Mouse (Mus musculus): ENCODE results near the gene Sccpdh. TPM values are rescaled to one million over a fixed set of nuclear protein-coding genes. Genes with fewer than 3 reads are reported as not detected.
"Not testable (repeated sequence)": the region's sequence is repeated elsewhere in the genome, so short reads cannot be mapped to it uniquely, and the experiment has no call there.

The Sccpdh gene
- polyA plus RNA-seq, 1 experiment from 2014 or later: 82.4 TPM

DNA sequence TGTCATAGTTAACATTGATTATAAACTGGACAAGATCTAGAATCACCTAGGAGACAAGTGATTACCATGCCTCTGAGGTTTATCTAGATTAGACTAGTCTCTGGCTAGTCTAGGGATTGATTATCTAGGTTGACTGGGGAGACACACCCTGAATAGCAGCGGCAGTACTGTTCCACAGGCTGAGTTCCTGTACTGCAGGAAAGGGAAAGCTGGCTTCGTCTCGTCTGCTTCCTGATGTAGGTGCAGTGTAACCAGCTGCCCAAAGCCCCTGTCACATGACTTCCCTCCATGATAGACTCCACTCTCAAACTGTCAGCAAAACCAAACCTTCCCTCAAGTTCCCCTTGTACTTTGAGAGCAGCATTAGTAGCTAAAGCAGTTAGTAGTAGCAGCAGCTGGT is 36.1 kb downstream of the Sccpdh start:
- no peak overlapping the region for H3K4me2 ChIP-seq
- no peaks in the 10 kb centered on the region for H3K36me3 ChIP-seq (ENCODE audit: control insufficient read depth, insufficient read depth, low read length)
- no peak overlapping the region for H3K9ac ChIP-seq (ENCODE audit: low read depth, low read length)
- ATAC-seq (replicated peaks; ENCODE audit: insufficient number of reproducible peaks, low FRiP score, low TSS enrichment): no peak
- no peaks in the 10 kb centered on the region for H3K9me3 ChIP-seq (replicated peaks; ENCODE audit: control insufficient read depth, low read length)
- no peaks in the 10 kb centered on the region for H3K4me1 ChIP-seq (ENCODE audit: control insufficient read depth, insufficient read depth, low read length)
- no peak overlapping the region for H3K27ac ChIP-seq (ENCODE audit: low read depth, low read length)
- 0 out of 2 replicates have a peak, but pooled peaks cover 2% of the 10 kb centered on the region for H3K27me3 ChIP-seq (ENCODE audit: control insufficient read depth, insufficient read depth, low read length)
- WGBS (ENCODE audit: insufficient replicate concordance): 52% methylated on average over 3 of the region's 3 CpGs
- H3K4me3 ChIP-seq (ENCODE audit: low read depth, low read length): no peak overlapping the region

DNA sequence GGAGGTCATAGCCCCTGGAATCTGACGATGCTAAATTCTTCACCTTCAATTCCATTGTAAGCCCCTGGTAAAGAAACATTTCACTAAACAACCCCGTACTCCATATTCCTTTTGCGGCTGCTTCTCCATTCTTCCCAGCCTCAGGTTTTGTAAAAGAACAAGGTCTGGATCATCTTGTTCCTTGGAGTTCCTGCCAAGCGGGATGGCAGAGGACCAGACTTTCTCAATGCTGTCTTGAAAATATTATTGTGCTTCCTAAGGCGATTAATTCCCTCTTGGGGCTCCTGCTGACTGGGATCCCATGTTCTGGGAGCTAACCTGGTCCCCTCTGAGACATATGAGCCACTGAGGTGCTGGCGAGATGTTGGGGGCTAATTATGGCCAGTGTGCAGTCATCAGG is 37.1 kb downstream of the Sccpdh start:
- 88% methylated on average over 6 of the region's 6 CpGs for WGBS (ENCODE audit: insufficient replicate concordance)
- Histone ChIP-seq H3K27me3 (ENCODE audit: control insufficient read depth, insufficient read depth, low read length) (0 out of 2 replicates have a peak, but pooled peaks cover 2% of the 10 kb centered on the region), H3K27ac (ENCODE audit: low read depth, low read length) (no peak overlapping the region), H3K4me2 (no peak overlapping the region), H3K9ac (ENCODE audit: low read depth, low read length) (no peak overlapping the region), H3K9me3 (replicated peaks; ENCODE audit: control insufficient read depth, low read length) (no peaks in the 10 kb centered on the region), H3K4me3 (ENCODE audit: low read depth, low read length) (no peak overlapping the region), H3K4me1 (ENCODE audit: control insufficient read depth, insufficient read depth, low read length) (no peaks in the 10 kb centered on the region), H3K36me3 (ENCODE audit: control insufficient read depth, insufficient read depth, low read length) (no peaks in the 10 kb centered on the region)
- no peak for ATAC-seq (replicated peaks; ENCODE audit: insufficient number of reproducible peaks, low FRiP score, low TSS enrichment)

DNA sequence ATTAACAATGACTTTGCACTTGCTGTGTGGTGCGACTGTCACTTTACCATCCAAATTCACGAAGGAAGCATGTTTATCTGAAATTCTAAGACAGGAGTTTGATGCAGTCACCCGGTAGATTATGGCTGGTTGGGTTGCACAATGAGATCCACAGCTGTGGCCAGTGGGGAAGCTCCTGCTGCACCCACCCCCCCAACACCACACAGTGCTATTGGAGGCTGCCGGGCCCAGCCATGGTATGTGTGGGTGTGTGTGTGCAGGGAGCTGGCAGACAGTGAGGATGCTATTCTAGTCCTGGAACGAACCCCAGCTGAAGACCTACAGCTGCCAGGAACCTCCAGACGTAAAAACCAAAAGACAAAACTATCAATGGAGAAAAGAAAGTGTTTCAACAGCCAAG is 41.4 kb downstream of the Sccpdh start:
- Histone ChIP-seq H3K9ac (ENCODE audit: low read depth, low read length) (no peak overlapping the region), H3K9me3 (replicated peaks; ENCODE audit: control insufficient read depth, low read length) (no peaks in the 10 kb centered on the region), H3K27me3 (ENCODE audit: control insufficient read depth, insufficient read depth, low read length) (no peaks in the 10 kb centered on the region), H3K4me2 (no peak overlapping the region), H3K4me1 (ENCODE audit: control insufficient read depth, insufficient read depth, low read length) (no peaks in the 10 kb centered on the region), H3K36me3 (ENCODE audit: control insufficient read depth, insufficient read depth, low read length) (no peaks in the 10 kb centered on the region), H3K27ac (ENCODE audit: low read depth, low read length) (no peak overlapping the region), H3K4me3 (ENCODE audit: low read depth, low read length) (no peak overlapping the region)
- WGBS (ENCODE audit: insufficient replicate concordance): 78% methylated on average over 6 of the region's 6 CpGs
- no peak for ATAC-seq (replicated peaks; ENCODE audit: insufficient number of reproducible peaks, low FRiP score, low TSS enrichment)

DNA sequence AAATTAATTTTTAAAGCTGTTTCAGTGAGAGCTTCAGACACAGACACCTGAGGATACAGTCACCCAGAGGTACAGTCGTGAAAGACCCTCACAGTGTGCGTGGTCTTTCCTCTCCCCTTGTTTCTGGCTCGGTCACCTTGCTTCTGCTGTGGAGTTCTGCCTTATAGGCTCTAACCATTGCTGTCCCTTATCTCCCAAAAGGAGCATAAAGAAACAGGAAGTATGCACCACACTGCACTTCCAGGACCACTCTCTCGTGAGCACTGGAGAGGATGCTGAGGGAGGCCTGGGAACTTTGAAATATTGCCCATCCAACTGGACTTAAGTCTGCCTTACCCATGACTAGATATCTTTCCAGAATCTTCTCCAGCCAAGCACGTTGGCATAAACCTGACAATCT is 42.7 kb downstream of the Sccpdh start:
- Histone ChIP-seq H3K36me3 (ENCODE audit: control insufficient read depth, insufficient read depth, low read length) (no peaks in the 10 kb centered on the region), H3K27ac (ENCODE audit: low read depth, low read length) (no peak overlapping the region), H3K4me2 (no peak overlapping the region), H3K27me3 (ENCODE audit: control insufficient read depth, insufficient read depth, low read length) (no peaks in the 10 kb centered on the region), H3K4me1 (ENCODE audit: control insufficient read depth, insufficient read depth, low read length) (no peaks in the 10 kb centered on the region), H3K9ac (ENCODE audit: low read depth, low read length) (no peak overlapping the region), H3K4me3 (ENCODE audit: low read depth, low read length) (no peak overlapping the region), H3K9me3 (replicated peaks; ENCODE audit: control insufficient read depth, low read length) (no peaks in the 10 kb centered on the region)
- WGBS (ENCODE audit: insufficient replicate concordance): 70% methylated on average over 5 of the region's 5 CpGs
- no peak for ATAC-seq (replicated peaks; ENCODE audit: insufficient number of reproducible peaks, low FRiP score, low TSS enrichment)

DNA sequence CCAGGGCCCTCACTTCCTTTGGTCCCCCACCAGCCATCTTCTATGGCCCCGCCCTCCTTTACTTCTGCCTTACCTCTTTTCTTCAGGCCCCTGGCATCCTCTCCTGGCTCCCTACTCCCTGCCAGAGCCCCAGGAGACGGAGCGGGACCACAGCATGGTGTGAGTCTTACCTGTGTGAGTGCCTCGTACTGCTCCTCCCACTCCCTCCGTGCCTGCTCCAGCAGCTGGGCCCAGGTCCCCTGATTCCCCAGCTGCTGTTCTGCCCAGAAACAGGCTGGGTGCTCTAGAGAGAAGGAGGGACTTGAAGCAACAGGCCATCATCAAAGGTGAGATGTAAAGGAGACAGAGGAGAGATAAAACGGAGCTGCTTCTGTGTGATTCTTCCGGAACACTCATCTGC is 44.6 kb downstream of the Sccpdh start:
- Histone ChIP-seq H3K36me3 (ENCODE audit: control insufficient read depth, insufficient read depth, low read length) (no peaks in the 10 kb centered on the region), H3K27ac (ENCODE audit: low read depth, low read length) (no peak overlapping the region), H3K9me3 (replicated peaks; ENCODE audit: control insufficient read depth, low read length) (no peaks in the 10 kb centered on the region), H3K9ac (ENCODE audit: low read depth, low read length) (no peak overlapping the region), H3K4me1 (ENCODE audit: control insufficient read depth, insufficient read depth, low read length) (no peaks in the 10 kb centered on the region), H3K4me2 (no peak overlapping the region), H3K27me3 (ENCODE audit: control insufficient read depth, insufficient read depth, low read length) (no peaks in the 10 kb centered on the region), H3K4me3 (ENCODE audit: low read depth, low read length) (no peak overlapping the region)
- ATAC-seq (replicated peaks; ENCODE audit: insufficient number of reproducible peaks, low FRiP score, low TSS enrichment): no peak
- 72% methylated on average over 7 of the region's 7 CpGs for WGBS (ENCODE audit: insufficient replicate concordance)

DNA sequence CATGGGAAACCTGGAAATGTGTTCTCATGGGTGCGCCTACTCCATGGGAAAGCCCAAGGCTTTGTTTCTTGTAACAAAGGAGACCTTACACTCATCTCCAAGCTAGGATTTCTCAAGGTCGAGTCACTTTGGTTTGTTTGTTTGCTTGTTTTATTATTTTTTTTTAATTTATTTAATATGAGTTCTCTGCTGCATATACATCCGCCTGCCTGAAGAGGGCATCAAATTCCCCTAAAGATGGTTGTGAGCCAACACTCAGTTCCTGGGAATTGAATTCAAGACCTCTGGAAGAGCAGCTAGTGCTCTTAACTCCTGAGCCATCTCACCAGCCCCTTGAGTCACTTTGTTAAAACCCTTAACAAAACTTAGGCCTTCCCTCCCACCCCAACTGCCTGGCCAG is 45.4 kb downstream of the Sccpdh start:
- H3K9me3 ChIP-seq (replicated peaks; ENCODE audit: control insufficient read depth, low read length): no peaks in the 10 kb centered on the region
- H3K27ac ChIP-seq (ENCODE audit: low read depth, low read length): no peak overlapping the region
- no peak overlapping the region for H3K4me3 ChIP-seq (ENCODE audit: low read depth, low read length)
- 81% methylated on average over 3 of the region's 3 CpGs for WGBS (ENCODE audit: insufficient replicate concordance)
- H3K9ac ChIP-seq (ENCODE audit: low read depth, low read length): no peak overlapping the region
- no peaks in the 10 kb centered on the region for H3K27me3 ChIP-seq (ENCODE audit: control insufficient read depth, insufficient read depth, low read length)
- no peak for ATAC-seq (replicated peaks; ENCODE audit: insufficient number of reproducible peaks, low FRiP score, low TSS enrichment)
- H3K4me1 ChIP-seq (ENCODE audit: control insufficient read depth, insufficient read depth, low read length): no peaks in the 10 kb centered on the region
- no peaks in the 10 kb centered on the region for H3K36me3 ChIP-seq (ENCODE audit: control insufficient read depth, insufficient read depth, low read length)
- H3K4me2 ChIP-seq: no peak overlapping the region

DNA sequence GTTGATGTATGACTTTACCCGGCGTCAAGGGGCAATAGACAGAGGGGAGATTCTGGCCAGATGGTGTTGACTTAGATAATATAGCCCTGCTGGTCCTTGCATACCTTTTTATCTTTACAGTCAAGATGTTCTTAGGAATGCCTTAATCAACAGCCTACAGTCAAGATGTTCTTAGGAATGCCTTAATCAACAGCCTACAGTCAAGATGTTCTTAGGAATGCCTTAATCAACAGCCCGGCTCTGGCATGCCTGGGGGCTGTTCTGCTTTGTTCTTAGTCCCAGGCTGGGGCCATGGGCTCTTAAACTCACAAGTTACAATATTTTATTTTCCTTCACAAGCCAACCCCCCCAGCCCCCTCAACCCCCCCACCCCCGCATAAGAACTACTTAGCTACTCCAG is 47.3 kb downstream of the Sccpdh start:
- H3K36me3 ChIP-seq (ENCODE audit: control insufficient read depth, insufficient read depth, low read length); H3K27me3 ChIP-seq (ENCODE audit: control insufficient read depth, insufficient read depth, low read length); H3K9ac ChIP-seq (ENCODE audit: low read depth, low read length); H3K4me2 ChIP-seq; H3K4me3 ChIP-seq (ENCODE audit: low read depth, low read length); H3K4me1 ChIP-seq (ENCODE audit: control insufficient read depth, insufficient read depth, low read length); H3K27ac ChIP-seq (ENCODE audit: low read depth, low read length); ATAC-seq (replicated peaks; ENCODE audit: insufficient number of reproducible peaks, low FRiP score, low TSS enrichment); H3K9me3 ChIP-seq (replicated peaks; ENCODE audit: control insufficient read depth, low read length): not testable (repeated sequence)
- 73% methylated on average over 2 of the region's 4 CpGs for WGBS (ENCODE audit: insufficient replicate concordance)

DNA sequence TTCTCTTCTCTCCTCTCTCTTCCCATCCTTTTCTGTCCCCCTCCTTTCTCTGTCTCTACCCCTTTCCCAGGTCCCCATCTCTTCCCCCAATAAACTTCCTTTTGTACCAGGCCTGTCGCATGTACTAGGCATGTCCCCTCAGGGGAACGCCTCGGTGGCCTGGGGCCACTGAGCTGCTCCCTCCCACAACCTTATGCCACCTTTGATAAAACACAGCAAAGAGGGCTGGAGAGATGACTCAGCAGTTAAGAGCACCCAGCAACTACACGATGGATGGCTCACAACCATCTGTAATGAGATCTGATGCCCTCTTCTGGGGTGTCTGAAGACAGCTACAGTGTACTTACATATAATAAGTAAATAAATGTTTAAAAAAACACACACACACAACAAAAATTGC is 47.8 kb downstream of the Sccpdh start:
- no peak overlapping the region for H3K4me2 ChIP-seq
- H3K4me3 ChIP-seq (ENCODE audit: low read depth, low read length): no peak overlapping the region
- ATAC-seq (replicated peaks; ENCODE audit: insufficient number of reproducible peaks, low FRiP score, low TSS enrichment): no peak
- no peaks in the 10 kb centered on the region for H3K4me1 ChIP-seq (ENCODE audit: control insufficient read depth, insufficient read depth, low read length)
- H3K27ac ChIP-seq (ENCODE audit: low read depth, low read length): no peak overlapping the region
- no peaks in the 10 kb centered on the region for H3K9me3 ChIP-seq (replicated peaks; ENCODE audit: control insufficient read depth, low read length)
- no peaks in the 10 kb centered on the region for H3K36me3 ChIP-seq (ENCODE audit: control insufficient read depth, insufficient read depth, low read length)
- H3K9ac ChIP-seq (ENCODE audit: low read depth, low read length): no peak overlapping the region
- no peaks in the 10 kb centered on the region for H3K27me3 ChIP-seq (ENCODE audit: control insufficient read depth, insufficient read depth, low read length)
- WGBS (ENCODE audit: insufficient replicate concordance): 83% methylated on average over 4 of the region's 4 CpGs

DNA sequence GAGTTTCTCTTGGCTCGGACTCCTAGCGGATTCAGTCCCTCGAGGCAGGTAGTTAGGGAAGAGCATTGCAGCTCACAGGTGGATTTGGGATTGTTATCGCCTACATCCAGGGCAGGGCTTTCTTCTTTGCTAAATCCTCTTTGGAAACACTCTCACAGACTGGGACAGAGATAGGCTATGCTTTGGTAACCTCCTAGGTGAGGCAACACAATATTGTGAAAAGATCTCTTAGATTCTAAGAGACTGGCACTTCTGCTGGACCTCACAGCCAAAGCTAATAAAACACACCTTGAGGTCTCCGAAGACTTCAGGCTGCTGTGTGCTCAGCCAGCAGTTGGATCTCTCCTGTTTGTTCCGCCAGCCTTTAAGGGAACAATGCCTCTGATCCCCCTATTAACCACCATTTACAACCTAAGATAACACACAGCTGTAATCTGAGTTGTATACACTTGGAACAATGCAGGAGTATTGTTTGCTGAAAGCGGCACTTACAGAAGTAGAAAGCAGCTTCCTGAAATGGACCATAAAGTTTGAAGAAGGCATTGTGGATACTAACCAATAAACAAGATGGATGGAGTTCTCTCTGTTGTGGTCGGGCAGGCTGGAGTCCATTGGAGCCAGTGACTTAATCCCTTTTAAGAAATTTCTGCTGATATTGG is 54.9 kb downstream of the Sccpdh start:
- ATAC-seq (replicated peaks; ENCODE audit: insufficient number of reproducible peaks, low FRiP score, low TSS enrichment): no peak

More for the DNA sequence above, 54.9 kb downstream of the Sccpdh start:
- Histone ChIP-seq H3K9ac (ENCODE audit: low read depth, low read length) (no peak overlapping the region), H3K9me3 (replicated peaks; ENCODE audit: control insufficient read depth, low read length) (no peaks in the 10 kb centered on the region), H3K4me2 (no peak overlapping the region), H3K27ac (ENCODE audit: low read depth, low read length) (no peak overlapping the region), H3K4me1 (ENCODE audit: control insufficient read depth, insufficient read depth, low read length) (no peaks in the 10 kb centered on the region), H3K36me3 (ENCODE audit: control insufficient read depth, insufficient read depth, low read length) (no peaks in the 10 kb centered on the region), H3K27me3 (ENCODE audit: control insufficient read depth, insufficient read depth, low read length) (no peaks in the 10 kb centered on the region), H3K4me3 (ENCODE audit: low read depth, low read length) (no peak overlapping the region)
- 78% methylated on average over 8 of the region's 8 CpGs for WGBS (ENCODE audit: insufficient replicate concordance)

All from heart, embryonic 11.5 days (tissue).